Mouse (Mus musculus): Measurements from ENCODE around the gene Mmp11.
"Not testable (repeated sequence)": the region's sequence is repeated elsewhere in the genome, so short reads cannot be mapped to it uniquely, and the experiment has no call there.

The Mmp11 gene

DNA sequence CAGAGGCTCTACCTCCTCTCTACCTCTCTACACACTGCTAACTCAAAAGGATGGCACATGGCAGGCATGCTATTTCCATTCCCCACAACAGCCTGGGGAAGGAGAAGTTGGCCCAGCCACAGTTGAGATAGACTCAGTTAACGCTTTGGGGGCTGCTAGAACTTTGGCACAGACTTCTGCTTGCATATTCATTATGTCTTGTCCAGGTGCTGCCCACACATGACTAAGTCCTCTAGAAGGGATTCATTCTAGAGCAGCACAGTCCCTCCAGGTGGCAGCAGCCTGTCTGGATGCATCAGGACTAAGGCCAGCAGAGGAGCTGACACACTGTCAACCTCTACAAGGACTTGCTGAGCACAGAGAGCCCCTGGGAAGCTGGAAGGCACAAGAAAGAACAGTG, 40.1 kb downstream of the Mmp11 start:
- no peak for DNase-seq (ENCODE audit: low spot score)

DNA sequence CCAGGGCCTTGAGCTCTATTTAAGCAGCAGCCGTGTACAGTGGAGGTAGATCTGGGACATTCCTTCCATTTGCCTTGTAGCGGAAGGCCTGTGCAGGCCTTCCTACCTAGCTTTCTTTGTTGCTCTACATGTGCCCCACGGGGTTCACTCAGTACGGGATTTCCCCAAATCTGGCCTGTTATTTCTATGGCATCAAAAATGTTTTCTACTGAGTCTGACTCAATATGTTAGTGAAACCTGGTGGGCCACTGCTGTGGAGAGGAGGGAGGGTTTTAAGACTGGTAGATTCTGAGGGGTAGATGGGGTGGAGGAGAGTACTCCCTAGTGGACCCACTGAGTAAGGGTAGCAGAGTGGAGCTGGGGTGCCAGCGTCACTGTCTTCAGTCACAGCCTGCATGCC, 40.6 kb downstream of the Mmp11 start:
- DNase-seq (ENCODE audit: low spot score), result no peak

DNA sequence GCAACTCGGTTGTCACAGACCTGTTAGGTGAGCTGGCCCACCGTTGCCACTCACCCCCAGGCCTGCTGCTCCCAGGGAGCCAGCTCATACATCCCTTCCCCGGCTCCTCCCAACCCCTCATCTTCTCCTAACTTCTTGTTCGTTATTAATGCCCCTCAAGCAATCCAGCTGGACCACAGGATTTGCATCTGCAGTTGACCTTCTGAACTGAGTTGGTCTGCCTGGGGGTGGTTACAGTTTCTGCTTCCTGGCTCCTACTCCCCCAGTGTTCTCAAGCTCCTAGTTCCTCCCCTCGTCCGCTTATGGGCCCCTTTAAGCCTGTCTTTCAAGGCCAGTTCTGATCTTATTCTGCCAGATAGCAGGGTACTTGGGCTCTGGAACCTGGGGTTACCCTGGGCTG, 41.7 kb downstream of the Mmp11 start:
- no peak for DNase-seq (ENCODE audit: low spot score)

DNA sequence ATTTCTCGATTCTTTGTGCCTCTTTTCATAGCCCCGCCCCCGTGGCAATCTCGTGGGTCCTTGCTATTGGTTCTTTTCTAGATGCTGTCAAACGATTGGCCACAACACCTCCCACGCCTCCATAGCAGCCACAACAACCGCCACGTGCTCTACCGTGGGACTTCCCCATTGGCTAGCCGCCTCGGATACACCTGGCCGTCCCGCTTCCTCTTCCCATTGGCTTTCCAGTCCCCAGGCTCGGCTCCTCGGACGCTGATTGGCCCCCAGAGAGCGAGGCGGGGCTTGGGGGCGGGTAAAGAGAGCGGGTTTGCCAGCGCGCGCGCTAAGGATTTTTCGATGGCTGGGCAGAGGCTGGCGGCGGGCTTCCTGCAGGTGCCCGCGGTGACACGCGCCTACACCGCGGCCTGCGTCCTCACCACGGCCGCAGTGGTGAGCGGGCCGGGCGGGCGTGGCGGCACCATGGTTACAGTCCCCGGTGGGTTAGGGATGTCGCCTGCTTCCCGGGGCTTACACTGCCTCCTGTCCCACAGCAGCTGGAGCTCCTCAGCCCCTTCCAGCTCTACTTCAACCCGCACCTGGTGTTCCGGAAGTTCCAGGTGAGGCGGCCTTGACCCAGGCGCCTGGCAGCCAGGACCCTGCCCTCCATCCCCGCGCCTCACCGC, 43.1 kb downstream of the Mmp11 start, which contains the start of gene Derl3:
TSS of gene Derl3 (plus strand) at position 325 of the 662 bp plus-strand sequence.
- peak; percentile 99 for DNase-seq (ENCODE audit: low spot score)

DNA sequence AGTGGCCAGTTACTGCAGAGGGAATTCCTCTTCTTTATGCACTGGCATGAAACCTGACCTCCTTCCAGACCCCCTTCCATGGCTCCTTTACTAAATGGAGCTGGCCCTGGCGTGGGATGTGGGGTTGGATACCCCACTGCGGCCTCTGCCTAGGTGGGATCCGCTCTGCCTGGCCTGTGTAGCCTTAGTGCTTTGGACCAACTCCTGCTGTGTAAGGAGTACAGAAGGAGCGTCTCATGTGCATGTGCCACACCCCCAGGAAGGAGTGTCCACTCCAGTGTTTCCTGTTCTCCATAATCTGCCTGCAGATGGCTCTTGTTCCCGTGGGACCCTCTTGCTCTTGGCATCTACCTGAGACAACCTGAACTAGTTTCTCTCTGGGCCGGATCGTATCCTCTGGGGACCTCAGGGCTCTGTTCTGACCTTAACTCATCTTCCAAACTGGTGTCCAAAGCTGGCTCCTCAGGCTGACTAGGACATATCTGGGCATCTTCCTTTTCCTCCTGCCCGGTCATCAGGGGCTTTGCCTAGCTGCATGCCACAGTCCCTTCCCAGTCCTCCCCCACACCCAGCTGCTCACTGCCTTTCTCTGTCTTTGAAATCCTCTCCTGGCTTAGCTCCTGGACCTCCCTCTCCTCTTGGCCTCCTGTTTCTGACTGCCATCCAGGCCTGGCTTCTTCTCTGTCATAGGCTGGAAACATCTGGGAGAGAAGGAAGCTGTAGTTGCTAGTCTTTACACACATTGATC, 46.7 kb downstream of the Mmp11 start:
- no peak for DNase-seq (ENCODE audit: low spot score)

DNA sequence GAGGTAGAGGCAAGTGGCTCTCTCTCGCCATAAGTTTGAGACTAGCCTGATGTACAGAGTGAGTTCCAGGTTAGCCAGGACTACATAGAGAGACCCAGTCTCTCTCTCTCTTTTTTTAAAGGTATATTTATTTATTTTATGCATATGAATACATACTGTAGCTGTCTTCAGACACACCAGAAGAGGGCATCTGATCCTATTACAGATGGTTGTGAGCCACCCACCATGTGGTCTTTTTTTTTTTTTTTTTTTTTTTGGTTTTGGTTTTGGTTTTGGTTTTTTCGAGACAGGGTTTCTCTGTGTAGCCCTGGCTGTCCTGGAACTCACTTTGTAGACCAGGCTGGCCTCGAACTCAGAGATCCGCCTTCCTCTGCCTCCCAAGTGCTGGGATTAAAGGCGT, 48.8 kb downstream of the Mmp11 start:
- DNase-seq (ENCODE audit: low spot score), result not testable (repeated sequence)

DNA sequence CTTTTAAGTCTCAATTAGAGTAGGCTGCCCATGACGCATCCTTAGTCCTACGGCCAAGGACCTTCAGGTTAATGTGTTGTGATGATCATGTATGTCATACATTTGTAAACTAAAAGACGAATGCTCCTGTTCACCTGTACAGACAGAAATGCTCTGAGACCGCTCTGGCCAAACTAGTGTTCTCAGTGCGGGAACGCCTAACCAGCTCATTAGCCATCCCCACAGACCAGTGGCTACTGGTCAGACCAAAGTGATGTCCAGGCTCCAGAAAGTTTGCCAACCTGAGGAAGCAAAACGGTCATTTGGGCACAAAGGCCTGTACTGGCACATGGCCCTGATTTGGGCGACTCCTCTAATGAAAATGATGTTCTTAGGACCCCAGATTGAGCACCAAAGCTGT, 51.6 kb downstream of the Mmp11 start:
- no peak for DNase-seq (ENCODE audit: low spot score)

DNA sequence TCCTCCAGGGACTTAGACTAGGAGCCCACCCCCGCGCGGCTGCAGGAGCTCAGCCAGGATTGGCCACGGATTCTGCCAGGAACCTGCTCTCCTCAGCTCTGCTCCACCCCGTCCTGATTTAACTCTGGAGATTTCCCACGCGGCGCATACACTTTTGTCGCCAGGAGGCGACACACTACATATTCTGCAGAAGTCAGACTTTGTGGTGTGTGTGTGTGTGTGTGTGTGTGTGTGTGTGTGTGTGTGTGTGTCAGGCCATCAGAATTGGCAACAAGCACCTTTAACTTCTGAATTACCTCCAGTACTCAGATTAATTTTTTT, 53.1 kb downstream of the Mmp11 start:
- peak; percentile 82 for DNase-seq (ENCODE audit: low spot score)

DNA sequence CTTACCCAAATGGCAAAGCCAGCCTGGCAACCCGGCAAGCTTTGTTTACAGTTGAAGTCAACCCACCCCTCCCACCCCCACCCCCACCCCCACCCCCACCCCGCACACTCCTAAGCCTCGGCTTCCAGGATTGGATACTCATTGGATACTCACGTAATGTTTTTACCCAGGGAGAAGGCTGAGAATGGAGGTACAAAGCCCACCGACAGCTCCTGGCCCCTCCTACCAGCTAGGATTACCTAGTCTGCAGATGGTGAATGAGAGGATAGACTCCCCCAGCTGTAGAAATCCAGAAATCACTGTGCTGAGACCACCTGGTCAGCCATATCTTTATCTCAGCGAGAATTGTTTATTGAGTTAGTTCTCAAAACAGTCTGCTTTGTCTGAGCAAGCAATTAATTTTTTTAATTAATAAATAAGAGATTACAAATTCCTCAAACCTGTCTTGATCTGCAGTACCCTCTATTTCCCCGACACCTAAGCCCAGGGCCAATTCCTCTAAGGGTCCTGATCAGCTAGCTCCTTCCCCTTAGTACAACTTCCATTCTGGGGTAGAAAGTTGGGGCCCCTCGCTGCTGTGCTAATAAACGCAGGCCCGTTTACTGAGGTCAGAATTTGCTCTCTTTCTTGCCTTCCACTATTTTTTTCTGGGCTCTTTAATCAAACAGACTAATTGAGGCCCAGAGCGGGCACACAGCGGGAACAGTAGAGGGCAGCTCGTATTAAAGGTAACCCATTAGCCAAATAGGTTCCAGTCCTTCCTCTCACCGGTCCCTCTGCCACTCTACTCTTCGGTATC, 53.7 kb downstream of the Mmp11 start:
- DNase-seq (ENCODE audit: low spot score), result no peak

DNA sequence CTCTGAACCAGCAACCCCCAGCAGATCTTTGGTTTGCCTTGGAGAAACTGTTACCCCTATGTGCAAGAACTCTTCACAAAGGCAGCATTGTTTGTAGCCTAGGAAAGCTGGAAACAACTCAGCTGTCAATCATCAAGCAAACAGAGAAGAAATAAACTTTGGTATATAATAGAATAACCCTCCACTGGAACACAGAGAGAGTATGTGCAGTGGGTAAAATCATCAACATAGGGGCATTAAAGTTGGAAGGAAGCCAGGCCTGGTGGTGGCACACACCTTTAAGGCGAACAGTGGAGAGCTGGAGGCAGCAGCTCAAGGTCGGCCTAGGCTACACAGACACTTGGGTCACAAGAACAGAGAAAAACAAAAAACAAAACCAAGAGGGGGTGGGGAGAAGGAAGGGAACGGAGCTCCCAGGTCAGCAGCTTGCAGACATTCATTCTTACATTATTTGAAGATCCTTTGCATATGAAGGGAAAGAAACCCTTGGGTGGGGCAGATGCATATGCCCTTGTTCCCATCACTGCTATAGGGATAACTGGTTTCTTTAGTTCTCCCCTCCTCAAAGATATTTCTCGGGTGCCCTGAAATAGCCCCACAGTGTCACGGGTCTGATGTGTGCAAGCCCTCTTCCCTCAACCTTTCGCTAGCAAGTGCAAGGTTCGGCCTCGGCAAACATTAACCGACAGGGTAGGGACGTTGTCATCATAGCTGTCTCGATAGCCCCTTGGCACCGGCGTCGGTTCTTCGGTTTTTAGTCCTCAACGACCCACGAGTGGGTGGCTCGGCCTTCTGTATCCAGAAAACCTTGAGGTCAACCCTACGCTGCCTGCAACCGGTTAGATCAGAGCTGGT, 54.5 kb downstream of the Mmp11 start:
- DNase-seq (ENCODE audit: low spot score), result no peak

DNA sequence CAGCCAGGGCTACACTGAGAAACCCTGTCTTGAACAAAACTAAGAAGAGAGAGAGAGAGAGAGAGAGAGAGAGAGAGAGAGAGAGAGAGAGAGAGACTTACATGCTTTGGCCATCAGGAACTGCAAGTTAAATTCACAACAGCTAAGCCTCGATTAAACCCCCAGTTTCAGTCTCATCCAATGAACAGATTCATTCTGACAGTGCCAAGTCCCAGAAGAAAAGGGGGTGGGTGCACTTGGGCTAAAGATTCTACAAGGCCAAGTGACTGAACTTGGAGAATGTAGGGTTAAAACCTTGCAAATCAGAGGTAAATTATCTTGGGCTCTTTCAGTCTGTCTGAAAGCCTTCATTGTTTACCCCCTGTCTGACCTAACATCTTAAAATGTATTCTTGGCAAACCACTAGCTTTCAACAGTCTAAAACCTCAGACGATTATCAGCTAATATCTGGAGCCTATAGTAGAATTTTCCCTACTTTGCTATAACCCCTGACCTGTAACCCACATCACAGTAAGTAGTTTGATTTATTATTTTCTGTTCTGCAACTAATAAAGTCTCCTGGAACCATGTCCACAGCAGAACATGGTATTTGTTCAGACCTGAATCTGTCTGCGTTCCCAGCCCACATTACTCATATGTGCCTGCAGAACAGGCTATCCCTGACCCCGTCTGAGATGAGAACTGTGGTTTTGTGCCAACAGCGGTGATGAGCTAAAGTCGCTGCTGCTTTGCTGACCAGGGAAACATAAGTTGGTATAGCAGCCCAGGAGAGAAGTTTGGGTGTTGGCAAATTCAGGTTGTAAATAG, 55.3 kb downstream of the Mmp11 start:
- DNase-seq (ENCODE audit: low spot score), result no peak

DNA sequence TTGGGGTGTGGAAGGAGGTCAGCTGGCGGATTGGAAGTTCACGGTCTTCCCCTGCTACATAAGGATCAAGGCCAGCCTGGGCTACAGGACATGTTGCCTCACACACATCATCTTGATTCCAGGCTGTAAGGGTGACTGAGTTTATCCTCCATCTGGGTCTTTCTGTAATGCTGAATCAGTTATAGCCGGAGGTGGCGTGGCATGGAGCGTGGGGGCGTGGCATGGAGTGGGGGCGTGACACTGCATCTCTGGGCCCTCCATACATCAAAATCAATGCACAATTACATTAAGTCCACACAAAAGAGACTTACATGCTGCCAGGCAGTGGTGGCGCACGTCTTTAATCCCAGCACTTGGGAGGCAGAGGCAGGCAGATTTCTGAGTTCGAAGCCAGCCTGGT, 55.9 kb downstream of the Mmp11 start:
- no peak for DNase-seq (ENCODE audit: low spot score)

DNA sequence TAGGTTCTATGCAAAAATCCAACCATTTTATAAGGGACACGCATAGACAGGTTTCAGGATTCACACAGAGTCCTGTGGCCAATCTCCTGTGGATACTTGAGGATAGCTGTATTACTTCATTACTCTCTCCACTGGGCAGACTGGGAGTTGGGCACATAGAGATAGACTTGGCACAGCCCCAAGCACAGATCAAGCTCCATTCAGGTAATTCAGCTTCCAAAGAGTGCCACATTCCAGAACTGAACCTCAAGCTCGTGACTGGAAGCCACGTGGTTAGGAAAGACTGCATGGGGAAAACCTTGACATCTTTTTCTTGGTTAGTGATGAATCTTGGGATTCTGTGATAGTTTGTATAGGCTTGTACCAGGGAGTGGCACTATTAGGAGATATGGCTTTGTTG, 57.5 kb downstream of the Mmp11 start:
- DNase-seq (ENCODE audit: low spot score), result no peak

DNA sequence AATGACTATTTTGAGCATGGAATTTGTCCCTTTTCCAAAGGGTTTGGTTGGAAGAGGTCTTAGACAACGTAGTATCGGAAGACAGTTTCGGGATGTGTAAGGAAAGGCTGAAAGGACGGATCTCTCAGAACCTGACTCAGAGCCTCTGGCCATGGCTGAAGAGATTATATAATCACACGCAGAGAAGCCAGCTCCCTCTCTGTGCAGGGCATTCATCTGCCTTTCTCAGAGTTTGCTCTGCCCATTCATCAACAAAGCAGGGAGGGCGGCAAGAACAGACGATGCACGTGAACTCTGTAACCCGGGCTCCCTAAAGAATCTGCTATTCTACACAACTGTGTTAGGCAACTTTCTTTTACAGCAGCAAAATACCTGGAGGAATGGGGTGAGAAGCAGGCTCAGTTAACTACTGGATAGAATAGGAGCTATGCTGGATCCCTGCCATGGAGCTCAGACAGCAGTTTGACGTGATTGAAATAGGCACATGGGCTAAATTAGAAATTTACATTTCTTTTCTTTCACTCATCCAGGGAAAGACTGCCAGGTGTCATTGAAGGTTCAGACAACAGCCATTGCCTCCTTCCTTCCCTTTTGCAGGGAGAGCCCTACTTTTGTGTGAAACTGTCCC, 62.6 kb downstream of the Mmp11 start:
- DNase-seq (ENCODE audit: low spot score), result no peak

Data from testis, postnatal 14 days (tissue).